Mouse (Mus musculus) megakaryocyte-erythroid progenitor cell, adult 5 weeks (primary cell): ENCODE measurements around the gene Csrp3. TPM values are rescaled to one million over a fixed set of nuclear protein-coding genes. Genes with fewer than 3 reads are reported as not detected.

Experiments used
- polyA plus RNA-seq: library from polyadenylated mRNA; stranded (reverse); fragments of >175 nt; gene quantifications from 2 replicates; pipeline ENCODE4 v1.2.3, GENCODE M21; 2012

Gene Csrp3
- polyA plus RNA-seq = 0.77 and 1.2 TPM in 2 replicates

DNA sequence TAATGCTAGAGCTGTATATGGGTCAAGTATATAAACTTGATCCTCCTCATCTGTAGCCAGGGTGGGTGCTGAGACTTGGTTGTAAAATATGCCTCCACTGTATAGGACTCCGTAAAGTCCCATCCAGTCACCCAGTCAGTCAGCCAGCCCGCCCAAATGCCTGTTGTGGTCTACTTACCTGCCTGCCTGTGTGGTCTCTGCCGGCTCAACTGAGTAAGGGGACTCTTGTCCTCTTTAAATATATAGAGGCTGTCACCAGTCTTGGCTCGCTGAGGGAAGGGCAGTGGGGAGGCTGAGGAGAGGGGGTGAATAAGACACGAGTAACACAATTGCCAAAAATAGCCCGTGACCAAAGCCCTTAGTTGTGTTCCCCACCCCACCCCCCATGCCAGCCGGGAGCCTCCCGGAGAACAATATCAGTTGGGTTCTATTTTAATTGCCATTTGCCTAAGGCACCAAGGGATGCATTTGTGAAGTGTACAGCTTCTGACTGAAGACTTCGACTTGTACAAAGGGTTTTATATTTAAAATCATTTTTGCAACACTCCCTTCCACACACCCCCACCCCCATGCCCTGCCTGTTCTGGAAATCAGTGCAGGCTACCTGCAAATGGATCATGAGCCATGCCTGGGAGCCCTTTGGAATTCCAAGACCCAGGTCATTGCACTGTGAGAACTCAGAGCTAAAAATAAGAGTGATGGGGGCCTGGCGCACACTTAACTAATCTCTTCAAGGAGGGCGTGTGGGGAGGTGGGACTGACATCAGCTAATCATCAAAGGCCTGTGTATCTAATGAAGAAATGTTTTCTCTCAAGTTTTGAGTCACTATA lies at the start of gene Csrp3:
Gene Csrp3 (minus strand): TSS at position 214 of the 831 bp plus-strand sequence.

DNA sequence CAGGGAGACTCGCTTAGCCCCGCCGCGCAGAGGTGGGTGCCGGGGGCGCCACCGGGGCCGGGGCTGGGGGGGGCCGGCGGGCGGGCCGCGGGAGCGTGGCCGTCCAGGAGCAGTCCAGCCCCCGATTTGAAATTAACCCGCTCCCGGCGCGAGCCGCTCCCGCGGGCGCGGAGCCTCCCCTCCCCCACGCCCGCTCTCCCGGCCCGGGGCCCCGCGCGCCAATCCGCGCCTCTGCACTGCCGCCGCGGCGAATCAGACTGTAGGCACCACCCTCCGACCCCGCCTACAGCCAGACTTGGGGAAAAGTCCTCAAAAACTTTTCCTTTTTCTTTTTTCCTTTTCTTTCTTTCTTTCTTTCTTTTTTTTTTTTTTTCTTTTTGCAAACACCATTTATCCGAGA lies 33.7 kb upstream of the Csrp3 start, which contains the start of gene E2f8:
Gene E2f8 (minus strand): TSS at position 111 of the 400 bp plus-strand sequence.

DNA sequence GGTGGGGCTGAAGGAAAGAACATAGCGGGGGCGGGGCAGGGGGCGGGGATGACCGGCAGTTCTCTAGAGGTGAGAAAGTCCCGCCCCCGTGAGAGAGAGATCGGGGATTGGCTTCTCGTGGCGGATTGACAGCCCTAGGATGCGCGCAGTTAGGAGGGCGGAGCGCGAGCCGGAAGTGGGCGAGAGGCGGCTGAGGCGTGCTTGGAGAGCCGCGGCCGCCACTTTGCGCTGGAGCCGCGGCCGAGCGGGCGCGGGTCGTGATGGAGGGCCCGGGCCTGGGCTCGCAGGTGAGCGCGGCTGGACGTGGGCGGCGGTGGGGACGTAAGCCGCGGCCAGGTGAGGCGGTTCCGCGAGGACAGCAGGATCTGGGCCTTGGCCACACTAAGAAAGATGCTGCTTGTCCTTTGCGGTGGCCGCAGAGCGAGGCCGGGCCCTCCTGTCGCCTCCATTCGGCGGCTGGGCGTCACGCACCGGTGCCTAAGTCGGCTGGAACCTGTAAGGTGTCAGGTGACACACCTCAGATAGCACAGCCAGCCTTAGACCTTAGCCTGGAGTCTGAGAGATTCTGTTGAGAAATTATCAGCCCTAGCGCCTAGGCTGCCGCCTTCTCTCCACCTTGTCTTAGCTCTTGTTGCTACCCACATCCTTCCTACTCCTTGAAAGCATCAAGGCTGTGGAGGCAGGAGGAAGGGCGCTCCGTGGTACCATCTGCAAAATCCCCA lies 58.8 kb downstream of the Csrp3 start, which contains the start of gene Zdhhc13:
Gene Zdhhc13 (plus strand): TSS at position 153 of the 722 bp plus-strand sequence.

Other genes with a start within 250 kb of the Csrp3 start
- gene Mrgprb3, start 204.2 kb downstream of the Csrp3 start, polyA plus RNA-seq = not detected in 2 replicates
- gene Zdhhc13, start 59.0 kb downstream of the Csrp3 start, polyA plus RNA-seq = 6.9 and 7.3 TPM in 2 replicates
- gene E2f8, start 33.6 kb upstream of the Csrp3 start, polyA plus RNA-seq = 42.2 and 45.3 TPM in 2 replicates
- 14.9 and 16.2 TPM in 2 replicates for gene Nav2, start 60.7 kb upstream of the Csrp3 start, polyA plus RNA-seq